Mouse (Mus musculus): Measurements from ENCODE around the gene Kat2b.
A peak's percentile ranks its signal among the peaks of the same experiment; 100 is the strongest.
"Not testable (repeated sequence)": the region's sequence is repeated elsewhere in the genome, so short reads cannot be mapped to it uniquely, and the experiment has no call there.

Kat2b gene

GRCm38 (mm10) chr17:53566161-53566918 is at the start of gene Kat2b:
TSS of gene Kat2b (plus strand) at chr17:53566861.
- no peak for DNase-seq (ENCODE audit: low spot score in 2 of 2)

- no peak for DNase-seq (ENCODE audit: low spot score in 2 of 2)
Measured at GRCm38 (mm10) chr17:53519364-53519763, 47.3 kb upstream of the Kat2b start.

GRCm38 (mm10) chr17:53520509-53520908 is 46.2 kb upstream of the Kat2b start:
- no peak for DNase-seq (ENCODE audit: low spot score in 2 of 2)

DNA sequence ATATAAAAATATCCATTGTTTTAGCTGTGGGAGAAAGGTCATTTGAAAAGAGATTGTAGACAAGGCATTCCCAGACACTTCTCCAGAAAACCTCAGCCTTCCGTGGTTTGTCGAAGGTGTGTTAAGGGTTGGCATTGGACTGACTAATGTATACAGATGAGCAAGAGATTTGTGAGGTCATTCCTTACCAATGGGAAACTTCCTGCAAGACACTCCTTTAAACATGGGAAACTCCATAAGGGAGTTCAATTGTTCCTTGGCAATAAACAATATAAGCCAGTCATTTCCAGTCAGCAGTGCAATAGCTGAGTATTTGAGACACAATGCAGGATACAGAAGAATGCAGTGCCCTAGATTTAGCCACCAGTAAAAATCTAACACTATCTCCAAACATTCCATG is 38.6 kb upstream of the Kat2b start:
- DNase-seq (ENCODE audit: low spot score in 2 of 2) = no peak

DNA sequence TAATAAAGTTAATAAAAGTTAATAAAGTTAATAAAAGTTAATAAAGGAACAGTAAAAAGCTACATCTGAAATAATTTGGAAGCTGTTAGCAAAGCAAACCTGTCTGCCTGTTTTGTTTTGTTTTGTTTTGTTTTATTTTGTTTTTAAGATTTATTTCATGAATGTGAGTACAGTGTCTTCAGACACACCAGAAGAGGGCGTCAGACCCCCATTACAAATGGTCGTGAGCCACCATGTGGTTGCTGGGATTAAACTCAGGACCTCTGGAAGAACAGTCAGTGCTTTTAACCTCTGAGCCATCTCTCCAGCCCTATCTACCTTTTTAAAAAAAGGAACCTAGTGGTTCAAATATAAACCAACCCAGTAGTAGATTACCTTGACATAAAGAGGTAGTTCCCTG is 35.5 kb upstream of the Kat2b start:
- DNase-seq (ENCODE audit: low spot score in 2 of 2) = no peak

DNA sequence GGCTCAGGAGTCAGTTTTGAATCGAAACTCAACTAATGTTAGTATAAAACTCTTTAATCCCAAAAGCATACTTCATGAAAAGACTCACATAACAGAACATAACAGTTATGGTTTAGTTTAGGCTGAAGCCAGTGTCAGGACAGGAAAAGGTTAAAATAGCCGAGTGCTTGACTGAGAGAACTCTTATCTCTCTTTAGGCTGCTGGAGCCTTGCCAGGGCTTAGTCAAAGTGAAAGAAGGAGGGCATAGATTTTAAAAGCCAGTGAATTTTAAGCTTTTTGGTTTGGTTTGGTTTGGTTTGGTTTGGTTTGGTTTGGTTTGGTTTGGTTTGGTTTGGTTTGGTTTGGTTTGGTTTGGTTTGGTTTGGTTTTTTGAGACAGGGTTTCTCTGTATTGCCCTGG is 34.2 kb upstream of the Kat2b start:
- DNase-seq (ENCODE audit: low spot score in 2 of 2) = no peak

GRCm38 (mm10) chr17:53539351-53539750 is 27.3 kb upstream of the Kat2b start, which contains the start of gene Pp2d1:
TSS of gene Pp2d1 (minus strand) at chr17:53539451.
- not testable (repeated sequence) for DNase-seq (ENCODE audit: low spot score in 2 of 2)

- DNase-seq (ENCODE audit: low spot score in 2 of 2) = no peak
Measured at GRCm38 (mm10) chr17:53542536-53542935, 24.1 kb upstream of the Kat2b start.

GRCm38 (mm10) chr17:53543591-53544324 is 22.9 kb upstream of the Kat2b start:
- DNase-seq (ENCODE audit: low spot score in 2 of 2) = peak; percentile 6 to 7

DNA sequence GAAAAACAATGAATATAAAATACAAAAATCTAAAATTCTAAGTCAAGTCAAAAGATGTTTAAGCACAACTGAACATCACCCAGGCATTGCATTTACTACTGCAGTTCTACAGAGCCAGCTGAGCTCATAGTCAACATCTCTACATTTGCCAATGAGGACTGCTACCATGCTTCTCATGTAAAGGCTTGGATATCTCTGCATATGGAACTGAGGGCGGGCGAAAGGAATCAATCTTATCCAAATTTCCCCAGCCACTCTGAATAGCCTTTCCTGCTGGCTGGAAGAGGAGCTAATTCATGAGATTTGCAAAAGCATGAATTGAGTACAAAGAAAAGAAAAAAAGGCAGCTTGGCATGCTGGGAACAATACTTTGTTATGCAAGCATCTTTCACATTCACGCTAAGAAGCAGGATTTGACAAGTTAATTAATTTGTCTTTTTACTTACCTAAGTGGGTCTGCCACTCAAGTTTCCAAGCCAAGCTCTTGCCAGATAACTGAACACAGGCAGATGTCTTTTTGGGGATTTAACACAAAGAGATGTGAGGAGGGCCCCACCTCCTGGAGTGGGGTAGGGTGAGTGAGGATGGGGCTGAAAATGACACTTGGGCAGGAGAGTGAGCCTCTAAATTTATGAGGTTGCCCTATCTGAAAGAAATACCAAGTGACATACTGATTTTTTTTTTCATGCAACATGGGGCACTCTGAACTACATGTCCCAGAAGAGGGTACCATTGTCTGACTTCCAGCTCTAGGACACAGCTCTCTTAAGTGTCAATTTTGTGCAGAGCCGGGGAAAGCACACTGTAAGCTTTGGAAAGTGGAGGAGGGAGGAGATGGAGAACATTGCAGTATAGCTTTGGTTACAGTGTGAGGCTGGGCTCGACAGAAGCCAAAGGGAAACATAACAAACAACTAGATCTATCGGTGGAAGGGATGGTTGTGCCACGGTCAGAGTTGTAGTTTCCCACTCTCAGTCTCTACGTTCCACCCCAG is 15.1 kb upstream of the Kat2b start:
- no peak for DNase-seq (ENCODE audit: low spot score in 2 of 2)

GRCm38 (mm10) chr17:53554088-53554487 is 12.6 kb upstream of the Kat2b start:
- no peak for DNase-seq (ENCODE audit: low spot score in 2 of 2)

DNA sequence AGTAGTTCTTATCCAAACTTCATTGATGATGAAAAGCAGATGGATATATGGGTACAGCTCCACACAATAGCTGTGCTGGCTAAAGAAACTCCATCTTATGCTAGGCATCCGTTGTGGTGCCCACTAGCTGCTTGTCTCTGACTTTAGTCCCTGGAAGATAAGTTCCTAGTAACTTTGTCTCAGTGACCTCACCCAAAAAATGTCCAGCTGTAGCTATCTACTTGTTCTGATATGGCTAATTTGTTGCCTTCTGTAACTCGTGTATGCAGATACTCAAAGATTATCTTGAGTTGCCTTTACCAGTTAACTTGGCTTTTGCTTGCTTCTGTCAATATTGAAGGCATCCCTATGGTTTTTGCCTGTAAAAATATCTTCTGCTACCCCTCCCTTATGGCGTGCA is 11.8 kb upstream of the Kat2b start:
- DNase-seq (ENCODE audit: low spot score in 2 of 2) = no peak

DNA sequence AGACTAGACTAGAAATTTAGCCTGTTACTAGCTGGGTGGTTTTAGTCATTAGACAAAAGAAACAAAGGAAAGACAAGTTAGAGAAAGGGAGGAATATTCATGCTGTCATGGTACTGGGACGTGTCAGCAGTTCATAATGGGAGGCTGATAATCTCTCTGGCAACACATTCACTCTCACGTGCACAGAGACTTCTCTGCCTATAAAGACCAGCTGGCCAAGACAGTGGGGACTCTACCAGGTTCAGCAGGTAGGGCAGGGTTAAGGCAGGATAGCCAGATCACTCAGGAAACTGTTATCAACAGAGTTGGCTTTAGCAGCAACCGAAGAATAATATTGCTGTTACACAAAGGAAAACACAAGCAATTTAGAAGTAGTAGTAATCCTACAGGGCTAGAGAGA is 9.2 kb upstream of the Kat2b start:
- DNase-seq (ENCODE audit: low spot score in 2 of 2) = no peak

DNA sequence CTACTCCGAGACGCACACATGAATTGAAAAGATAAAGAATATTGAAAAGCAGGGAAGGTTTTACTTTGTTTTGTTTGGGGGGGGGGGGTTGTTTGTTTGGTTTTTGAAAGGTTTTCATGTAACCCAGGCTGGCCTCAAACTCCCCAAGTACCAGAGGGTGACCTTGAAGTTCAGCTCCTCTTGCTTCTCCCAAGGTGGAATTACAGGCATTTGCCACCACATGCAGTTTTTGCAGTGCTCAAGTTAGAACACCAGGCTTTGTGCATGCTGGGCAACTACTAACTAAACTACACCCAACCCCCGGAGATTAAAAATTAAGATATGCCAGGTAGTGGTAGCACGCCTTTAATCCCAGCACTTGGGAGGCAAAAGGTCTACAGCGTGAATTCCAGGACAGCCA is 7.0 kb upstream of the Kat2b start:
- DNase-seq (ENCODE audit: low spot score in 2 of 2) = no peak

- DNase-seq (ENCODE audit: low spot score in 2 of 2) = no peak
Measured at GRCm38 (mm10) chr17:53561458-53562029, 5.1 kb upstream of the Kat2b start.

- no peak for DNase-seq (ENCODE audit: low spot score in 2 of 2)
Measured at GRCm38 (mm10) chr17:53564837-53565236, 1.8 kb upstream of the Kat2b start.

- DNase-seq (ENCODE audit: low spot score in 2 of 2) = peak; percentile 22 to 27
Measured at GRCm38 (mm10) chr17:53566919-53567345, 271 bp downstream of the Kat2b start.

DNA sequence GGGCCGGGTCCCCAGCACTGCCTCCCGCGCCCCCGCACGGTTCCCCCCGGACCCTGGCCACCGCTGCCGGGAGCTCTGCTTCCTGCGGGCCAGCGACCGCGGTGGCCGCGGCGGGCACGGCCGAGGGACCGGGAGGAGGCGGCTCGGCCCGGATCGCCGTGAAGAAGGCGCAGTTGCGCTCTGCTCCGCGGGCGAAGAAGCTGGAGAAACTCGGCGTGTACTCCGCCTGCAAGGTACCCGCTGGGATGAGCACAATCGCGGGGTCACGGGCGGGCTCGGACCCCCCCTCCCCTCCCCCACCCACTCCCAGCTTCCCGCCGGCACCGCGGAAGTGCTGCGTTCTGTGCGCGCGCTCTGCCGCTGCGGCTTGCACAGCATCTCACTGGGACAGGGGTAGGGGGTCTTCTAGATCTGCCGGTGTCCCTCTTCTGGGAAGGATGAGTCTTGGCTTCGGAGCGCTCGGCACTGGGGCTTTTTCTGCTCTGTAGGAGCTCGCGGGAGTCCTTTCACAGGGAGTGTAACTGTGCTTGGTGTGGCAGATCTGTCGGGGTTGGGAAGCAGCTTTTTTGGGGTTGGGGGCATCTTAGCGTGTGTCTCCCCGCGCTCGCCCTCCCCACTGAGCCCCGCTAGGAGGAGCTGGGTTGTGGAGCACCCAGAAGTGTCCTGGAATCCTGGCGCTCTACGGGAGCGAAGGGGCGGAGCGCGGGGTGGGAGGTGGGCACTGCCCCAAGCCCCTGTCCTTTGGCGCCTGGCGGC is 863 bp downstream of the Kat2b start:
- DNase-seq (ENCODE audit: low spot score in 2 of 2) = peak in 1 of 2 experiments; percentile 22

DNA sequence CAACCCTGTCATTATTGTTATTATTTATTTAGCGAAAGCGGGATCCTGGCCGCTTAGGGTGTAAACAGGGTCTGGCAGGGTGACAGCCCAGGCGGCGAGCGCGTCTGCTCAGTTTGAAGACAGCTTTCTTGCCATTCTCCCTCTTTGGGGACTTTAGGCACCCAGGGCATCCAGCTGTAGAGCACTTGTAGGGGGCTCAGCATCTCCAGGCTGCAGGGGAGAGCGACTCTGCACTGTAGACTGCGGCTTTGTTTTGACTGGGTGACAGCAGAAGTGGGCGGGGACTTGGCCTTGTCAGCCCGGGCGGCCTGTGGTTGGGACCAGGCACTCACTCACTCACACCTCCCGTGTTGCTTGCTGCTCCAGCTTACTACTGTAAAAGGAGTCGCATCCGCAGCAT is 1.5 kb downstream of the Kat2b start:
- peak in 1 of 2 experiments; percentile 33 for DNase-seq (ENCODE audit: low spot score in 2 of 2)

DNA sequence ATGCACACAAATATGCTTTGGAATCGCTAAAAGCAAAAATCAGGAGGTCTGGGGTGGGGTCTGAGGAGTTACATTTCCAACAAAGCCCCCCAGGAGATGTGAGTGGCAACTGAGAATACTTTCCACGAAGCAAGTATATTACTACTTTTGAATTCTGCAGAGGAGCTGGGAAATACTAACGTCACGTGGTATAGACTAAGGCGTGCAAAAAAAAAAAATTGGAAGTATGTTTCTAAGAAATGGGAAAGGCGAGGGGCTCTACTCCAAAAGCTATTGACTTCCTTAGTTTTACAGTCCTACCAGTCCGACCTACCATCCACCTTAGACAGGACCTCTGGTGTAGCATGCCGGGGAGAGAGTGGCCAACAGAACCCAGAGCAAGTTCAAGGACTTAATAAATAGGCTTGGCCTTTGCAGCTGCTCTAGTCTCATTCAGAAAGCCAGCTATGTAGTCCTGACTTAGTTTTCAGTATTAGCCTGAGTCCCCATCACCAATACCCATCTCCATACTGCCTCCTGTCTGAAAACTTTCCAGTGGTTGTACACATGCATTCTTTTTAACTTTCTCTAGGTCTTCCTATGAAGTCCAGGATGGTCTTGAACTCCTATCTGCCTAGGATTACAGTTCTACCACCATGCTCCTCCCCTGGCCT is 2.2 kb downstream of the Kat2b start:
- DNase-seq (ENCODE audit: low spot score in 2 of 2) = no peak
